Mouse (Mus musculus) central nervous system, embryonic 14 days (tissue): ENCODE data around the gene Krt81. TPM values are rescaled to one million over a fixed set of nuclear protein-coding genes. Genes with fewer than 3 reads are reported as not detected.

Source experiments
- polyA plus RNA-seq: library from polyadenylated mRNA; depleted of rRNA; stranded (reverse); fragments of >200 nt; gene quantifications from 2 replicates; pipeline ENCODE4 v1.2.3, GENCODE M21; 2012; rRNA removed

The Krt81 gene
- polyA plus RNA-seq, result not detected in 2 replicates

GRCm38 (mm10) chr15:101463651-101464050 is at the start of gene Krt81:
Krt81 (minus strand) TSS chr15:101463751.

DNA sequence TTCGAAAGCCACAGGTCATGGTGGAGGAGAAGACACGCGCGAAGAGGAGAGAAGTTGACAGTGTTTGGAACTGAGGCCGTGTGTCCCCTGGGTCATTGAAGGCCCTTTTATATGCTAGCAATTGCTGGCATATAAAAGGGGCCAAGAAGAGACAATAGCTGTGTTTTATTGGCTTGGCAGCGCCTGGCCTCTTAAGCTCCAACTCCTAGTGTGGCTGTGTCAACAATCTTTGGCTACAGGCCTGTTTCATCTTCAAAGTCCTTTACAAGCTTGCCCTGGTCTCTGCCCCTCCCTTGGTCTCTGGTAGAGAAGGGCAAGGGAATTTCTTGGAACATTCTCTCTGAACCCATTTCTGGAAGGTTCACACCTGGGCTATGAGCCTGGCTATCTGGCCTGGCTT is 27.9 kb upstream of the Krt81 start, which contains the start of gene Krt83:
Gene Krt83 (minus strand): TSS at position 82 of the 400 bp plus-strand sequence.

GRCm38 (mm10) chr15:101472952-101473528 is 9.5 kb upstream of the Krt81 start, which contains the start of gene Krt86:
Krt86 (plus strand) TSS chr15:101473478.

GRCm38 (mm10) chr15:101447444-101447843 is 16.1 kb downstream of the Krt81 start, which contains the start of gene Krt88:
Krt88 (plus strand) TSS chr15:101447744.

GRCm38 (mm10) chr15:101438555-101438954 is 25.0 kb downstream of the Krt81 start, which contains the start of gene Krt87:
Krt87 (minus strand) TSS chr15:101438804.

DNA sequence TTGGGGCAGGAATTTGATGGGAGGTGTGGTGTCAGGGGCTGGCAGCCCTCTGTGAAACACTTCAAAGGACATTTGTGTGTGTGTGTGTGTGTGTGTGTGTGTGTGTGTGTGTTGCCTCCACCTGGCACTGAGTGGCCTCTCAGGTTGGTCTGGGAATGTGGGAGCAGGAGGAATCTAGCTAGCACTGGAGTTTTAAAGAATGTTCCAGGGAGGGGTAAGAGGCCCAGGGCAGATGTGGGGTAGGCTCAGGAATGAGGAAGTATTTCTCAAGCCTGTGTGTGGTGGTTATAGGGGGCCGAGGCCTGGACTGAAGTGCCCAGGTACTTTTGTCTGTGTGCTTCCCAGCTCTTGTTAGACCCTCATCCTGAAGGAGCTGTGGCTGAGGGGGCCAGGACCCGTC is 52.8 kb downstream of the Krt81 start, which contains the start of gene Krt7:
Gene Krt7 (plus strand): TSS at position 269 of the 400 bp plus-strand sequence.

Other genes starting within 250 kb of the Krt81 start
- gene Grasp, start 239.6 kb downstream of the Krt81 start, polyA plus RNA-seq, result 4.9 and 8.8 TPM in 2 replicates
- 6.5 and 12.2 TPM in 2 replicates for gene Nr4a1, start 209.5 kb downstream of the Krt81 start, polyA plus RNA-seq
- gene Atg101, start 179.5 kb downstream of the Krt81 start, polyA plus RNA-seq, result 65.1 and 67.8 TPM in 2 replicates
- 0.33 and 0.41 TPM in 2 replicates for gene 6030408B16Rik, start 170.5 kb downstream of the Krt81 start, polyA plus RNA-seq
- gene Krt80, start 93.6 kb downstream of the Krt81 start, polyA plus RNA-seq, result 0.15 and 0.64 TPM in 2 replicates
- 0.80 and 4.7 TPM in 2 replicates for gene Krt7, start 52.7 kb downstream of the Krt81 start, polyA plus RNA-seq
- gene Krt87, start 24.9 kb downstream of the Krt81 start, polyA plus RNA-seq, result 0.09 and 0.35 TPM in 2 replicates
- gene Krt88, start 16.0 kb downstream of the Krt81 start, polyA plus RNA-seq, result not detected in 2 replicates
- gene Krt86, start 9.7 kb upstream of the Krt81 start, polyA plus RNA-seq, result not detected in 2 replicates
- 0.05 TPM in 1 of 2 replicates, not detected in the other for gene Krt83, start 27.8 kb upstream of the Krt81 start, polyA plus RNA-seq
- gene Gm49425, start 53.5 kb upstream of the Krt81 start, polyA plus RNA-seq, result not detected in 2 replicates
- 0.04 TPM in 1 of 2 replicates, not detected in the other for gene Krt84, start 69.1 kb upstream of the Krt81 start, polyA plus RNA-seq
- gene Krt82, start 86.9 kb upstream of the Krt81 start, polyA plus RNA-seq, result not detected in 2 replicates
- 0.05 and 0.08 TPM in 2 replicates for gene Krt90, start 99.2 kb upstream of the Krt81 start, polyA plus RNA-seq
- gene Krt75, start 110.2 kb upstream of the Krt81 start, polyA plus RNA-seq, result 0.04 and 0.21 TPM in 2 replicates
- gene Gm5414, start 164.4 kb upstream of the Krt81 start, polyA plus RNA-seq, result not detected in 2 replicates
- gene Gm5478, start 183.6 kb upstream of the Krt81 start, polyA plus RNA-seq, result not detected in 2 replicates
- not detected in 2 replicates for gene Krt6b, start 216.5 kb upstream of the Krt81 start, polyA plus RNA-seq
- 0.02 and 0.88 TPM in 2 replicates for gene Krt6a, start 230.6 kb upstream of the Krt81 start, polyA plus RNA-seq
- 5.6 and 59.9 TPM in 2 replicates for gene Krt5, start 249.1 kb upstream of the Krt81 start, polyA plus RNA-seq